Mouse (Mus musculus): ENCODE data around the gene Esyt1. TPM values are rescaled to one million over a fixed set of nuclear protein-coding genes. Genes with fewer than 3 reads are reported as not detected.
A peak's percentile ranks its signal among the peaks of the same experiment; 100 is the strongest.

The Esyt1 gene
- total and polyA plus RNA-seq, 3 experiments = 20.2 to 48.0 (median 38.2) TPM

DNA sequence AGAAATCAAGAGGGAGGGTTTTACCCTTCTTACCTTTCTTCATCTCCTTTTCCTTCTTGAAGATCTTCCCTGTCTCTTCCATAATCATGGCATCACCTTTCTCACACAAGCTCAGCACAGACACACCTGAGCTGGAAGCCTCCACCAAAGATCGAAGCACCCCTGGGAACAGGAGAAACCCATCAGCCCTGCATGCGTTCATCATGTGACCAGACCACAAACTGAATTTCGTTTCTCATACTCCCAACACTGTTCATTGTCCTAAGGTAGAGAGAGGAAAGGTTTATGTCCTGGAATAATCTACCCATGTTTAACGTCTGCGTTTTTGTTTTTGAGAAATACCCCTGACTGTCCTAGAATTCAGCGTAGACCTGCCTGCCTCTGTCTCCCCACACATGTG, 37.9 kb upstream of the Esyt1 start:
- Histone ChIP-seq H3K27ac (ENCODE audit: insufficient read depth, low read depth) (peak overlapping the region; percentile 53; the same call in 1 of the 2 replicates), H3K36me3 (replicated peaks in 1 of 2; ENCODE audit: control insufficient read depth in 1 of 2, insufficient read depth in 1 of 2, low read length in 1 of 2) (peaks cover 43 to 61% of the 10 kb centered on the region in 2 experiments), H3K9ac (ENCODE audit: insufficient read depth, low read depth) (peak overlapping the region; percentile 83), H3K9me3 (replicated peaks; ENCODE audit: low read length) (no peaks in the 10 kb centered on the region), H3K4me3 (replicated peaks in 1 of 3; ENCODE audit: low read depth in 2 of 3, low read length in 2 of 3, poor library complexity in 1 of 3) (peak overlapping the region; percentile 51 to 98 (median 94)), H3K4me1 (ENCODE audit: control insufficient read depth in 1 of 2, insufficient read depth in 2 of 2) (peaks cover 4 to 27% of the 10 kb centered on the region in 2 experiments; a peak in 2 of 4 replicates), H3K79me2 (replicated peaks; ENCODE audit: control insufficient read depth, extremely low read depth, insufficient read depth, poor library complexity, severe bottlenecking) (peaks cover 38% of the 10 kb centered on the region), H3K27me3 (replicated peaks) (no peaks in the 10 kb centered on the region), H3K4me2 (ENCODE audit: insufficient read depth, low read depth, poor library complexity, severe bottlenecking) (peak overlapping the region; percentile 81)
- TF ChIP-seq BHLHE40 (IDR thresholded peaks at IDR 0.05; ENCODE audit: low read depth, low read length) (peak; percentile 69), ELF1 (IDR thresholded peaks at IDR 0.05; ENCODE audit: low read depth, low read length) (no peak), TCF12 (IDR thresholded peaks at IDR 0.05; ENCODE audit: low read depth, low read length) (no peak), POLR2A (IDR thresholded peaks at IDR 0.05; ENCODE audit: low read depth, low read length) (no peak)
- no peak for DNase-seq (ENCODE audit: extremely low read depth)
- in situ Hi-C loops (cut with MboI; ENCODE audit: low pct_ligation_motif_present, low pct_unique_long_range_greater_than_20kb, low sequenced_read_pairs) = no loop called here
- dilution Hi-C loops (cut with MboI; ENCODE audit: extremely low pct_ligation_motif_present, extremely low pct_unique_long_range_greater_than_20kb, low sequenced_read_pairs) = no loop called here

GRCm38 (mm10) chr10:128556963-128557362, 31.3 kb upstream of the Esyt1 start:
- dilution Hi-C loops (cut with MboI; ENCODE audit: extremely low pct_ligation_motif_present, extremely low pct_unique_long_range_greater_than_20kb, low sequenced_read_pairs) (no loop called here), in situ Hi-C loops (cut with MboI; ENCODE audit: low pct_ligation_motif_present, low pct_unique_long_range_greater_than_20kb, low sequenced_read_pairs) (no loop called here)
- Histone ChIP-seq H3K4me2 (ENCODE audit: insufficient read depth, low read depth, poor library complexity, severe bottlenecking) (no peak overlapping the region), H3K79me2 (replicated peaks; ENCODE audit: control insufficient read depth, extremely low read depth, insufficient read depth, poor library complexity, severe bottlenecking) (peaks cover under 1% of the 10 kb centered on the region; the same call in 1 of the 2 replicates), H3K36me3 (replicated peaks in 1 of 2; ENCODE audit: control insufficient read depth in 1 of 2, insufficient read depth in 1 of 2, low read length in 1 of 2) (peaks cover 42 to 53% of the 10 kb centered on the region in 2 experiments), H3K9me3 (replicated peaks; ENCODE audit: low read length) (no peaks in the 10 kb centered on the region), H3K4me1 (ENCODE audit: control insufficient read depth in 1 of 2, insufficient read depth in 2 of 2) (peaks cover 0 to 1% of the 10 kb centered on the region in 2 experiments; a peak in 1 of 4 replicates), H3K4me3 (replicated peaks in 1 of 3; ENCODE audit: low read depth in 2 of 3, low read length in 2 of 3, poor library complexity in 1 of 3) (no peak overlapping the region), H3K9ac (ENCODE audit: insufficient read depth, low read depth) (no peak overlapping the region), H3K27me3 (replicated peaks) (no peaks in the 10 kb centered on the region), H3K27ac (ENCODE audit: insufficient read depth, low read depth) (no peak overlapping the region)
- no peak for DNase-seq (ENCODE audit: extremely low read depth)
- peak; percentile 61; the same call in 1 of the 2 replicates for TF ChIP-seq CHD2 (IDR thresholded peaks at IDR 0.05; ENCODE audit: low read length)
- peak; percentile 41 for TF ChIP-seq POLR2A (IDR thresholded peaks at IDR 0.05; ENCODE audit: low read depth, low read length)
- TF ChIP-seq ZMIZ1 (IDR thresholded peaks at IDR 0.05; ENCODE audit: low read depth, low read length) = 0 out of 2 replicates have a peak, but pooled peaks have one; percentile 12
- TF ChIP-seq POLR2AphosphoS2 (IDR thresholded peaks at IDR 0.05; ENCODE audit: low read depth, low read length) = peak; percentile 92
- TF ChIP-seq CHD1 (IDR thresholded peaks at IDR 0.05; ENCODE audit: low read depth, low read length) = no peak

GRCm38 (mm10) chr10:128556286-128556685, 30.6 kb upstream of the Esyt1 start:
- in situ Hi-C loops (cut with MboI; ENCODE audit: low pct_ligation_motif_present, low pct_unique_long_range_greater_than_20kb, low sequenced_read_pairs) (no loop called here), dilution Hi-C loops (cut with MboI; ENCODE audit: extremely low pct_ligation_motif_present, extremely low pct_unique_long_range_greater_than_20kb, low sequenced_read_pairs) (no loop called here)
- no peak overlapping the region for H3K4me3 ChIP-seq (replicated peaks in 1 of 3; ENCODE audit: low read depth in 2 of 3, low read length in 2 of 3, poor library complexity in 1 of 3)
- TF ChIP-seq POLR2AphosphoS2 (IDR thresholded peaks at IDR 0.05; ENCODE audit: low read depth, low read length) (peak; percentile 27; the same call in 1 of the 2 replicates), USF2 (conservative IDR thresholded peaks at IDR 0.05; ENCODE audit: low read depth, low read length) (no peak), HCFC1 (IDR thresholded peaks at IDR 0.05; ENCODE audit: low read depth, low read length) (no peak), RCOR1 (conservative IDR thresholded peaks at IDR 0.05; ENCODE audit: low read depth, low read length) (no peak), JUN (IDR thresholded peaks at IDR 0.05; ENCODE audit: insufficient read depth, low read depth, low read length) (no peak), ETS1 (conservative IDR thresholded peaks at IDR 0.05; ENCODE audit: low read depth, low read length) (no peak), JUND (conservative IDR thresholded peaks at IDR 0.05; ENCODE audit: low read depth, low read length) (no peak), CHD2 (IDR thresholded peaks at IDR 0.05; ENCODE audit: low read length) (no peak), TBP (conservative IDR thresholded peaks at IDR 0.05; ENCODE audit: low read depth, low read length) (no peak), CTCF (conservative IDR thresholded peaks at IDR 0.05 in 1 of 2, IDR thresholded peaks at IDR 0.05 in 1 of 2; ENCODE audit: low read depth in 2 of 2, low read length in 2 of 2) (peak in 1 of 2 experiments; percentile 58; a peak in 2 of 4 replicates), TCF12 (IDR thresholded peaks at IDR 0.05; ENCODE audit: low read depth, low read length) (no peak), E2F4 (IDR thresholded peaks at IDR 0.05; ENCODE audit: insufficient replicate concordance, low read depth, low read length) (no peak), MAX (IDR thresholded peaks at IDR 0.05; ENCODE audit: low read length) (no peak), ELF1 (IDR thresholded peaks at IDR 0.05; ENCODE audit: low read depth, low read length) (no peak), IRF4 (IDR thresholded peaks at IDR 0.05; ENCODE audit: low read depth, low read length) (no peak), CHD1 (IDR thresholded peaks at IDR 0.05; ENCODE audit: low read depth, low read length) (no peak), PAX5 (IDR thresholded peaks at IDR 0.05; ENCODE audit: low read length) (no peak), UBTF (IDR thresholded peaks at IDR 0.05; ENCODE audit: low read depth, low read length) (no peak), NELFE (IDR thresholded peaks at IDR 0.05; ENCODE audit: low read depth, low read length) (no peak), KAT2A (IDR thresholded peaks at IDR 0.05; ENCODE audit: insufficient replicate concordance, low read length) (no peak), MEF2A (IDR thresholded peaks at IDR 0.05; ENCODE audit: borderline replicate concordance, low read depth, low read length) (no peak), ZKSCAN1 (IDR thresholded peaks at IDR 0.05; ENCODE audit: borderline replicate concordance, low read depth, low read length) (no peak)

More at GRCm38 (mm10) chr10:128556286-128556685, 30.6 kb upstream of the Esyt1 start:
- Histone ChIP-seq H3K36me3 (replicated peaks in 1 of 2; ENCODE audit: control insufficient read depth in 1 of 2, insufficient read depth in 1 of 2, low read length in 1 of 2) (peaks cover 36 to 46% of the 10 kb centered on the region in 2 experiments), H3K9me3 (replicated peaks; ENCODE audit: low read length) (no peaks in the 10 kb centered on the region), H3K27ac (ENCODE audit: insufficient read depth, low read depth) (no peak overlapping the region), H3K4me2 (ENCODE audit: insufficient read depth, low read depth, poor library complexity, severe bottlenecking) (no peak overlapping the region), H3K4me1 (ENCODE audit: control insufficient read depth in 1 of 2, insufficient read depth in 2 of 2) (no peaks in the 10 kb centered on the region), H3K27me3 (replicated peaks) (no peaks in the 10 kb centered on the region), H3K79me2 (replicated peaks; ENCODE audit: control insufficient read depth, extremely low read depth, insufficient read depth, poor library complexity, severe bottlenecking) (no peaks in the 10 kb centered on the region), H3K9ac (ENCODE audit: insufficient read depth, low read depth) (no peak overlapping the region)
- DNase-seq (ENCODE audit: extremely low read depth) = peak; percentile 38

All from CH12.LX (cell line).